Mouse (Mus musculus): ENCODE measurements around the gene Grasp.
A peak's percentile ranks its signal among the peaks of the same experiment; 100 is the strongest.

The Grasp gene

DNA sequence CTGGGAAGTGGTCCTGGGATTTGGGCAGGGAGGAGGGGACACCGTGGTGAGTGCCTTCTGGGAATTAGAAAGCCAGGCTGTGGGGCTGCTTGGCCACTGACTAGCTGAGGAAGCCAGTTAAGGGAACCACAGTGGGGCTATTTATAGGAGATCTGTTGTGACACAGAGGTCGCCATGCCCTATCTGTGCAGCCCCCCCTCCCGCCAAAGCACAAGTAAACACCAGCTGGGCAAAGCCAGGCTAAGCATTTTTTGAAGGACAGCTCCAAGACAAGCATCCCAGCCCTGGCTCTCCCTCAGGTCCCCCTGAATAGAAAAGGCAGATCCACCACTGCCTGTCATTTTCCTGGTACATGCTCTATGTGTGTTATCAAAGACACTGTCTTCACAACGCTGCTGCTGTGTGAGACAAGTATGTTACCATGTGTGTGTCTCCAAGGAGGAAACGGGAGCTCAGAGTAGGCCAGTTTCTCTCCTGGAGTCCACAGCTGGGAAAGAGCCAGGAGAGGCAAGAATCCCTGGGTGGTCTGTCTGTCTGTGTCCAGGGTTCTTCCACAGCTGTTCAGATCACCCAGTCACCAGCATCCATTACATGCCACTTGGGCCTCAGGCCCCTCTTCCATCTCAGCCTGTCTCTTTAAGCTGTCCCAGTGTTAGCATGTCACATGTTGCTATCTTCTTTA is 24.2 kb downstream of the Grasp start:
- DNase-seq (ENCODE audit: low spot score): no peak

DNA sequence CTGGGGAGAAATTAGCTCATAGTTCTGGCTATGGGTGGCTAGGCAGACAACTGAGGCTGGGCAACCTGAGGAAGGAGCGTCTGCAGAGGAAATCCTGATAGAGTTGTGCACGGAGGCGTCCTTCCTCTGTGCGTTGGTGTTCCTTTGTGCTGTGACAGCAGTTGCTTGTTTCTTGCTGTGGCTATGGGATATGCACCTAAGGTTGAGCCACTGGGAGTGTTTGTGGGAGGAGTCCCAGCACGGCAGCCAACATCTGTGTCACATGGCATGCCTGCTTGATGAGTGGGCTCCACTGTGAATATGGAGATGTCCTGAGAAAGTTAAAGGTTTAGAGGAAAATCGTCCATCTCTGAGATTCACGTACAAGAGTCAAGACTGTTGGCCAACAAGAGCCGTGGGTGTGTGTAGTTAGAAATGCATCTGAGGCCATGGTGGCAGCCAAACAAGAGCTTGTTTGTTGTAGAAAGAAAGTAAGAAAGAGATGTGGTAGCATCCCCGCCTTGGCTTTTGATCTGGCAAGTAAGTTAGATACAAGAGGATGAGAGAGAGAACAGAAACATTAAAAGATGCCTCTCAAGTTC is 26.3 kb downstream of the Grasp start:
- no peak for DNase-seq (ENCODE audit: low spot score)

DNA sequence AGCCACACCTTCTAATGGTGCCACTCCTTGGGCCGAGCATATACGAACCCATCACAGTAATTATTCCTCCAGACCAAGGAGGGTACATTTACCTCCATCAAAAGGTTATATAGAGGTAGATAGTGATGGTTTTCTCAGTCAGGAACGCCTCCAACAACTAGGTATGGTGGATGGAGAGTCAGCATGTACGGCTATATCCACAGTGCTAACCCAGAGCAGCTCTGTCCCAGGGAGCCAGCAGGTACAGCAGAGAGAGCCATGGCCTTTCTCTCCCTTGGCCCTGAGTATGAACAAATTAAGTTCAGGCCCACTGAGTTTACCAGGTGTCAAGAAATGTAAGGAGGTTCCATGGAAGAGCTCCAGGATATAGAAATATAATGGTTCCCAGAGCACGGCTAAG is 27.9 kb downstream of the Grasp start:
- DNase-seq (ENCODE audit: low spot score): no peak

GRCm38 (mm10) chr15:101252614-101253013 is 28.6 kb downstream of the Grasp start:
- DNase-seq (ENCODE audit: low spot score): no peak

GRCm38 (mm10) chr15:101253563-101253885 is 29.5 kb downstream of the Grasp start:
- DNase-seq (ENCODE audit: low spot score): no peak

GRCm38 (mm10) chr15:101253886-101254795 is 30.2 kb downstream of the Grasp start, which contains the start of gene Nr4a1:
Gene Nr4a1, plus strand, starts transcription at chr15:101254269.
- peak; percentile 62 for DNase-seq (ENCODE audit: low spot score)

DNA sequence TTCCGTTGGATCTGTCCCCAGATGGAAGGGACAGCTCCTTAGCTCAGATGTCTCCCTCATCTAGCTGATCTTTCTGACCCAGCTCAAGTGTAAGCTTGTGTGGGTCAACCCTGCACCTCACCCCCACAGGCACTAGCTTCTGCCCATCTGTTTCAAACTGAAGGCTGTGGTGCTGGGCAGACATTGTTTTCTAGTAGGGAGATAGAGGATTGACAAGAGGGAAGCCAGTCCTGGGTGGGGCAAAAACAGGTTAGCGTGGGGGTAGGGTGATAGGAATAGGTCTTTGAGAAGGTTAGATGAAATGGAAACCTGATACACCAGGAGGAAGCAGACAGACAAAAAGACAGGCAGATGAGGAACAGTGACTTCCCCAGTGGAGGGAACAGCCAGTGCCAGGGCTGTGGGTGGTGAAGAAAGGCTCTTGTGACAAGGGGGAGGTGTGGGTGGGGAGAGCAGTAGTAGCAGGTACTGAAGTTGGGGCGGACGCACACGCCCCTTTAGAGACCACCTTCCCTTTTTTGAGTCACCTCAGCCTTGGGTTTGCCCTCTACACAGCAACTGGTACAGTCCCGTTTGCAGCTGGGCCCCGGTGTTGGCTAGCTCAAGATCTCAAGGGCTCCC is 32.0 kb downstream of the Grasp start:
- DNase-seq (ENCODE audit: low spot score): no peak

DNA sequence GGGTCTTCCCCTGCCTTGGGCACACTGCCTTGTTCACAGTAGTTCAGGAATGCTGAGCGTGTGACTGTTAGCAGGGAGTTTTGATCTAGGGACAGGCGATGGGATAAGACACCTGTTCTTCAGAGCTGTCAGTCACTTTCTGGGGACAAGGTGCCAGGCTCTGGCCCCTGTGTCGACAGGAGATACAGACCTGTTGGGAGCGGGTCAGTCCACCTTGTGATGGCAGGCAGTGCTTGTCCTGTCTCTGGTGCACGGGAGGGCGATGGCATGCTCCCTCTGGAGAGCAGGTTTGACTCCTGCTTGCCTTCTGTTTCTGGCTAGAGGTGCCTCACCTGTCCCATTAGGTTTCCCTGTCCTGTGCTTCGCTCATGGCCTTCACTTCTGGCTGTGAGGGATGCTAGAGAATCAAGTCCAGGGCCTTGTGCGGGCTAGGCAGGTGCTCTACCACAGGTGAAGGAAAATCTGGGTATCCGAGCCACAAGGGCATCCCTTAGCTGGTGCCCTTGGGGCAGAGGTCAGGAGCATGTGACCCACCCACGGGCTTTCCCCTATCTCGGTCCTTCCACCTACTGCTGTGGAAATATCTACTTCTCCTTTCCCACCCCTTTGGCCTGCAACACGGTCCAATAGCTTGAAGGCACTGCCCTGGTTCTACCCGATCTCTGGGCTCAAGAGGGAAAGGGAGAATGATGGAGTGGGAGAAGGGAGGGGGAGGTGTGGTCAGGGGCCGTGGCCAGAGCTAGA is 32.6 kb downstream of the Grasp start:
- no peak for DNase-seq (ENCODE audit: low spot score)

- DNase-seq (ENCODE audit: low spot score): no peak
Measured at GRCm38 (mm10) chr15:101258420-101258819, 34.4 kb downstream of the Grasp start.

GRCm38 (mm10) chr15:101259922-101260321 is 35.9 kb downstream of the Grasp start:
- DNase-seq (ENCODE audit: low spot score): no peak

DNA sequence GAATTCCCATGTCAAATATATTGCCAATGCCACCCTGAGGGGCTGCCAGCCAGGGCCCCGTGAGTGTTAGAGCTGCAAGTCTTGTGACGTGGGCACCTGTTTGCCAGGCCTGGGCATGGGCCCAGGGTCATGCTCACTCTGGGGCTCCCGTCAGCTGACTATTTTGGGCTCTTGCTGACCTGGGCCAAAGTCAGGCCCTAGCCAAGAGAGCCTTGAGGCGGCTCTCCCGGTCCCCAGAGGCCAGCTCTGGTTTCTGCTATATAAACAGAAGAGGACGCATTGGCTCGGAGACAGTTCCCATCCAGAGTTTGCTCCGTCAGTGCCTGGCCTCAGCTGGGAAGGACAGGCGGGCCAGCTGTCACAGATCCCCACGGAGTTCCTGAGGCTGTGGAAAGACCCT is 36.4 kb downstream of the Grasp start:
- no peak for DNase-seq (ENCODE audit: low spot score)

DNA sequence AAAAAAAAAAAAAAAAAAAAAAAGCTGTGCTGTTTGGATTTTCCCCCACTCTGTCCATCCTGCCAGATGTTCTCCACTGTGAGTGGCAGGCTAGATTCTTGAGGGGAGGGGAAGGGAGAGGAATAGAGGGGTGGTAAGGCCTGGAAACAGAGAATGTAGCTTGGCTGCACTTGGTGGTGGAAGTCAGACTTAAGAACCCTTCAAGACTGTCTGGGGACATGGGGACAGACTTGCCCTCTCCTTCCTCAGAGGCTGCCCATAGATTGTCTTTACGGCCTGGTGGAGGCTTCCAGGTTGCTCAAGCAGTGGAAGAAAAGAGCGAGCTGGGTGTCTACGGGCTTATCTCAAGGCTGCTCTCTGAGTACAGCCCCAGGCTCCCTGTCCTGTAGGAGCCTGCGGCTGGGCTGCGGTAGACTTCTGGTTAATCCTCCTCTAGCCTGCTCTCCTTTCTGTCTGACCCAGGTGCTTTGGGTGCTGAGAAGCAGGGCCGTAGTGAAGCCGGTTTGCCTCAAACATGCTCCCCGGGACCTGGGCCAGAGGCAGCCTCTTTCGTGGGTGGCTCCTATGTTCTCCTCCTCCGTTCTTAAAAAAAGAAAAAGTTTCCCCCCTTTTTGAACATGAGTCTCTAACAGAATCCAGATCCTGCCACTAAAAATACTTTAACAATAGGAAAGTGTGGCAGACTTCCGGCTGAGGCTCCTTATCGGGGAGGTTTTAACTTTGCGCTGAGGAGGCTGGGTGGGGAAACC is 37.1 kb downstream of the Grasp start:
- no peak for DNase-seq (ENCODE audit: low spot score)

DNA sequence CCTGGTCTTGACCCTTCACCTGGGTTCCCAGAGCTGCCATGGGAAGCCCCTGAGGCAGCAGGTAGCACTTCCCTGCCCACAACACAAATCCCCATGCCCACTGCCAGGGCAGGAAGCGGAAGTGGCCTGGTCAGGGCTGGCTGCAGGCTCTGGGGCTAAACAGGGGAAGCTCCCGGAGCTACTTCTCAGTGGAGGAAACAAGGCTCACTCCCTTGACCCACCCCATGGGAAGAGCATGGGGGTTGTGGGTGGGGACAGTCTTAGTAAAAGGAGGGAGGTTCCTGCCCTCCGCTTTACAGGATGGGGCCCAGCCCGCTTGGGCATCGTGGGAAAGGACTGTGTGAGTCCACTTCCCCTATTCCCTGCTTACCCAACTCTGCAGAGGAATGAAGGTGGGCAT is 38.5 kb downstream of the Grasp start:
- no peak for DNase-seq (ENCODE audit: low spot score)

GRCm38 (mm10) chr15:101266132-101266963 is 42.4 kb downstream of the Grasp start:
- DNase-seq (ENCODE audit: low spot score): peak; percentile 82

- no peak for DNase-seq (ENCODE audit: low spot score)
Measured at GRCm38 (mm10) chr15:101267053-101268032, 43.4 kb downstream of the Grasp start.

DNA sequence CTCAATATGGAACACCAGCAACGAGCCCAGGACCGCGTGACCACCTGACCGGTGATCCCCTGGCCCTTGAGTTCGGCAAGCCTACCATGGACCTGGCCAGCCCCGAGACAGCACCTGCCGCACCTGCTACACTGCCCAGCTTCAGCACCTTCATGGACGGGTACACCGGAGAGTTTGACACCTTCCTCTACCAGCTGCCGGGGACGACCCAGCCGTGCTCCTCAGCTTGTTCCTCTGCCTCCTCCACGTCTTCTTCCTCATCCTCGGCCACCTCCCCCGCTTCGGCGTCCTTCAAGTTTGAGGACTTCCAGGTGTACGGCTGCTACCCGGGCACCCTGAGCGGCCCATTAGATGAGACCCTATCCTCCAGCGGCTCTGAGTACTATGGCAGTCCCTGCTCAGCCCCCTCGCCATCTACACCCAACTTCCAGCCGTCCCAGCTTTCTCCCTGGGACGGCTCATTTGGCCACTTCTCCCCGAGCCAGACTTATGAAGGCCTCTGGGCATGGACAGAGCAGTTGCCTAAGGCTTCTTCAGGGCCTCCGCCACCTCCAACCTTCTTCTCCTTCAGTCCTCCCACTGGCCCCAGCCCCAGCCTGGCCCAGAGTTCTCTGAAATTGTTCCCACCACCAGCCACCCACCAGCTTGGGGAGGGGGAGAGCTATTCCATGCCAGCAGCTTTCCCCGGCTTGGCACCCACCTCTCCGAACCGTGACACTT is 46.3 kb downstream of the Grasp start:
- DNase-seq (ENCODE audit: low spot score): no peak

DNA sequence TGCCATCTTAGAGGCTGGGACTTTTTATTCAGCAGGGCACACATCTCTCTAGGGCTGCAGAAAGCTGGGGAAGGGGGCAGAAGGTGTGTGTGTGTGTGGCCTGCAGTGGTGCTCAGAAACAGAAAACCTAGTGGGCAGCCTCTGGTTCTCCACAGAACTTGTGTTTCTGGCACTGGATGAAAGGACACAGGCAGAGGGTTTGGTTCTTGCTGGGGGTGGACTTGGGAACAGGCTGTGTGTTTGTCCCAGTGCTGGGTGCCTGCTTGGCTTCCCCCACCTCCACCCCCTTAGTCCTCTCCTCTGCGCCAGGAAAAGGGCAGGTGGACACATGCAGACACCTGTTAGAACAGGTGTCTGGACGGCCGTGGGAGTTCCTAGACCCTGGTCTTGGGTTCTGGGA is 47.1 kb downstream of the Grasp start:
- DNase-seq (ENCODE audit: low spot score): no peak

GRCm38 (mm10) chr15:101271513-101271912 is 47.5 kb downstream of the Grasp start:
- DNase-seq (ENCODE audit: low spot score): no peak

All from yolk sac, embryonic 10.5 days (tissue).